Mouse (Mus musculus) MN1 (cell line): Measurements from ENCODE around the gene Tmem200a.

Experiments used
- DNase-seq: peaks from one replicate; pipeline ENCODE4 v3.0.0-alpha.2; 2016; ENCODE audit warnings: low spot score

Gene Tmem200a

DNA sequence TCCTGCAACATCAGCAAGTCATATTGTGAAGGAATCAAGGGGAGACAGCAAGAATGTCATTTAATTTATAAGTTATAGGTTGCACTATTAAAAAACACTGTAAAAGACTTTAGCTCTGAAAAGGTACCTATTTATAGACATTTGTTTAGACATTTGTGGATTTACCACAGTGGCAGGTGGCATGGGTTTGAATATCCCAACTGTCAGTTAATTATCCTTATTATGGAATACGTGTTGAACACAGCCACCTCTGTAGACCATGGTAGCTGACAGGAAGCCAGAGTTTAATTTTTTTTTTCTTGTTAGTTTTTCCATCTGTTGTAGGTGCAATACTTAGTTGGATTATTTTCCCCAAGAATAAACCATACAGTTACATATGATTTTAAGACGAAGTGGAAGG, 194.3 kb downstream of the Tmem200a start:
- DNase-seq, result no peak

DNA sequence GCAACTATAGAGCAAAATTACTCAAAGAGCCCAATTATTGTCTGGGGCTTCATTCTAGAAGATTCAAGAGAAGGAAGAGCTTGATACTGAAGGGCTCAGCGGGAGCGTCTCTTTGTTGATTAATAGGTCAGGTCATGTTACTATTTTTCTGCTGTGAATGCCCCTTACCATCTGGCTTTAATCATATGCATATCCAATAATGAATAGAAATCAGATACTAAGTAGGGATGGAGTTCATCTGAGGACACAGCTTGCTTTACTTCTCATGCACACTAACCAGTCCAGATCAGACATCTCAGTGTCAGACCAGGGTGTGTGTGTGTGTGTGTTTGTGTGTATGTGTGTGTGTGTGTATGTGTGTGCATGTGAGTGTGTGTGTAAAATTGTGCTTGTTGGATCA, 201.1 kb downstream of the Tmem200a start:
- no peak for DNase-seq

DNA sequence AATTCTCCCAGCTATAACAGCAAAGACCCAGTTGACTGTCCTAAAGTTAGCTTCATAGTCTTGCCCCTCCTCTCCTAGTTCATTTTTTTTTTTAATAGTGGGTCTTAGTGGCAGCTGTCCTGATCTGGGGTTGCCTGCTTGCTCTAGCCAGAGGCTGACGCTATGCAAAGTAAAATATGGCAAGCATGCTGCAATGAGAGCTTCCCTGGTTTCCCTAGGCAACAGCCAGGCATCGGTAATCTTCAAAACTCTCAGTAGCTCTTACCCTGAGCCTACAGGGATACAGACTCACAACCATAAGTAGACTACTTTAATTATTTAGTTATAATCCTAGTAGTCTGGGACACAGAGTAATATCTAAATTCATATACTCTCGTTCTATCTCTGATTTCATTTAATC, 202.0 kb downstream of the Tmem200a start:
- no peak for DNase-seq

DNA sequence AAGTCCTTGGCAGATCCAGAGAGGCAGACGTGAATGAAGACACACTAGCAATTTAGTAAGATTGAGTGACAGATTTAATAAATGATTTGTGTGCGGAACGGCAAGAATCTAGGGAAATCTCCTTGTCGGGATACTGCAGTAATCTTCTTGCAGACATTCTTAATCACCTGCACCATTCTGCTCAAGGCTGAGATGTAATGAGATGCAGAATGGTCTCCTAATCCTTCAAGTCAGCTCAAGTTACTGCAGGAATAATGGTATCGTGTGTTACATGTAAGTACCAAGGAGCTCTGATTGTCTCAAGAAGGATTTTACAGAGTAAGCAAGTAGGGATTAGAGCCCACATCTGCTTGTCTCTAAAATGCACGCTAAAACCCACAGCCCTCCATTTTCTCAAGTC, 210.1 kb downstream of the Tmem200a start:
- no peak for DNase-seq
